Mouse (Mus musculus): ENCODE data around the gene Diaph2. TPM values are rescaled to one million over a fixed set of nuclear protein-coding genes. Genes with fewer than 3 reads are reported as not detected.
"Not testable (repeated sequence)": the region's sequence is repeated elsewhere in the genome, so short reads cannot be mapped to it uniquely, and the experiment has no call there.

The Diaph2 gene
- polyA plus RNA-seq, 1 experiment, result 13.2 TPM

DNA sequence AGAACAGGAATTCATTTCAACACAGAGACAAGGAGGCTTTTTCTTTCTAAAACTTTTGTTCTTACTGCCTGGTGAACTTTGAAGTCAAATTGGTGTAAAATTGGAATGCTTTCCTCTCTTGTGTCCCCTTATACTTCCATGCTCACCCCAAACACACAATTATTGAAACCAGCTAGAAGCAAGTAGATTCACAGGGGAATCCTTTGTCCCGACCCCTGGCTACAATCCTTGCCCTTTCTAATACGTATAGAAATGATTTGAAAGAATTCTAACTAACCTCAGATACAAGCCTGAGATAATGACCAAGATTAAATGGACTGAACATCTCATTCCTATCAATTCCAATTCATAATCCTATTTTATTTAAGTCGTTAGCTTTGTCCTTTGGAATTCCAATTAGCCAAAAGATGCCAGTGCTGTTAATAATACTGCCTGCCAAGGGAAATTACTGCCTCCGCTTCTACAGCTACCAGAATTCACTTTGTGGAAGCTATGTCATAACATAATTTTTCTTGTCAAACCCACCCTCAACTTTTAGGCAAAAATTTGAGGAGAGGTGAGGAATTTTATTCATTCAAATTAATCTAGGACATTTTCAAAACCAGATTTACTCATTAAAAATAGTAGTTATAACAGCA lies 644.1 kb downstream of the Diaph2 start:
- Histone ChIP-seq H3K4me3 (replicated peaks; ENCODE audit: control insufficient read depth, low read depth, low read length) (no peak overlapping the region), H3K4me1 (ENCODE audit: control insufficient read depth, insufficient read depth, low read length) (no peaks in the 10 kb centered on the region), H3K27ac (ENCODE audit: control insufficient read depth, insufficient read depth, low read depth, low read length, poor library complexity) (no peak overlapping the region)
- TF ChIP-seq CTCF (IDR thresholded peaks at IDR 0.05; ENCODE audit: control insufficient read depth, insufficient read depth, low read length) (no peak), POLR2A (IDR thresholded peaks at IDR 0.05; ENCODE audit: borderline replicate concordance, control insufficient read depth, low read depth, low read length) (no peak)
- WGBS, result 78% methylated on average over 4 of the region's 4 CpGs

DNA sequence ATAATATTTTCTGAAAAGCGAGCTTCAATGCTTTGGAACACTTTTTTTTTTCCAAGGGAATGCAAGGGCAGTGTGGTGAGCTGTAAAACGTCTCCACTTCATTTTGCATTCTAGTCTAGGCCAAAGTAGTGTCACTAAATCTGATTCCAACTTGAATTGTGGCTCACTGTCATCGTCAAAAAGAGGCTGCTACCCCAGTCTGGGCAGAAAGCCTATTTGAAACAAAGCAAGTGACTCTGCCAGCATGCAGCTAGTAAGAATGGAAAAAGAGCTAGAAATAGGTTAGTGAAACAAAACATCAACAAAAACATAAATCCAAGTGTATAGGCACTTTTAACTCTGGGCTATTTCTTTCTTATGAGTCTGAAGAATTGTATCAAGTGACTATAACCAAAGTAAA lies 653.7 kb downstream of the Diaph2 start:
- TF ChIP-seq POLR2A (IDR thresholded peaks at IDR 0.05; ENCODE audit: borderline replicate concordance, control insufficient read depth, low read depth, low read length), result no peak
- no peak for TF ChIP-seq CTCF (IDR thresholded peaks at IDR 0.05; ENCODE audit: control insufficient read depth, insufficient read depth, low read length)
- WGBS, result 74% methylated on average over 3 of the region's 3 CpGs
- Histone ChIP-seq H3K4me1 (ENCODE audit: control insufficient read depth, insufficient read depth, low read length) (no peaks in the 10 kb centered on the region), H3K4me3 (replicated peaks; ENCODE audit: control insufficient read depth, low read depth, low read length) (no peak overlapping the region), H3K27ac (ENCODE audit: control insufficient read depth, insufficient read depth, low read depth, low read length, poor library complexity) (no peak overlapping the region)

DNA sequence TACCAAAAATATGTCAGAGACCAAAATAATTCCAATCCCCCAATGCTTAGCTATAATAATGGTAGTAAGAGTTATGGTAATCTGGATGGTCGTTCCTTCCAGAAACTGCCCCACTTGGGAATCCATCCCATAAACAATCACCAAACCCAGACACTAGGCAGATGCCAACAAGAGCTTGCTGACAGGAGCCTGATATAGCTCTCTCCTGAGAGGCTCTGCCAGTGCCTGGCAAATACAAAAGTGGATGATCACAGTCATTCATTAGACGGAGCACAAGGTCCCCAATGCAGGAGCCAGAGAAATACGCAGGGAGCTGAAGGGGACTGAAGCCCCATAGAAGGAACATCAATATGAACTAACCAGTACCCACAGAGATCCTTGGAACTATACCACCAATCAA lies 657.9 kb downstream of the Diaph2 start:
- 91% methylated on average over 3 of the region's 3 CpGs for WGBS
- not testable (repeated sequence) for H3K4me1 ChIP-seq (ENCODE audit: control insufficient read depth, insufficient read depth, low read length); H3K27ac ChIP-seq (ENCODE audit: control insufficient read depth, insufficient read depth, low read depth, low read length, poor library complexity); H3K4me3 ChIP-seq (replicated peaks; ENCODE audit: control insufficient read depth, low read depth, low read length)

DNA sequence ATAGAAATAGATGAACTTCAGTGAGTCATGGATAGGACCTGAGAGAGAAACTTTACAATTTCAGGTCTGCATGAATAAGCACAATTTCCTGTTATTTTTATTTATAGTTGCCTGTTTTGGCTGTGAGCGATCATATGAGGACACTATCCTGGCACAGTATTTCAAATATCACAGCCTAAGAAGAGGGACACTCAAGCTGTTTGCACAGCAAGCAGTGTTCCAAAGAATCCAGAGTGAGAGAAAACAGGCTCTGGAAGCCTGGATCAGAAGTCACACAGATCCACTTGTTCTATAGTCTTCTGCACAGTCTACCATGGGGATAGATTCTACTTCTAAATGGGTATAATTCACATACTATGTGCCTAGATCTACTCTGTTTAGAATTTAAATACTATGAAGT lies 659.4 kb downstream of the Diaph2 start:
- no peak overlapping the region for H3K27ac ChIP-seq (ENCODE audit: control insufficient read depth, insufficient read depth, low read depth, low read length, poor library complexity)
- no peak overlapping the region for H3K4me3 ChIP-seq (replicated peaks; ENCODE audit: control insufficient read depth, low read depth, low read length)
- no peaks in the 10 kb centered on the region for H3K4me1 ChIP-seq (ENCODE audit: control insufficient read depth, insufficient read depth, low read length)
- TF ChIP-seq CTCF (IDR thresholded peaks at IDR 0.05; ENCODE audit: control insufficient read depth, insufficient read depth, low read length) (no peak), POLR2A (IDR thresholded peaks at IDR 0.05; ENCODE audit: borderline replicate concordance, control insufficient read depth, low read depth, low read length) (no peak)
- 76% methylated on average over 1 of the region's 1 CpGs for WGBS

DNA sequence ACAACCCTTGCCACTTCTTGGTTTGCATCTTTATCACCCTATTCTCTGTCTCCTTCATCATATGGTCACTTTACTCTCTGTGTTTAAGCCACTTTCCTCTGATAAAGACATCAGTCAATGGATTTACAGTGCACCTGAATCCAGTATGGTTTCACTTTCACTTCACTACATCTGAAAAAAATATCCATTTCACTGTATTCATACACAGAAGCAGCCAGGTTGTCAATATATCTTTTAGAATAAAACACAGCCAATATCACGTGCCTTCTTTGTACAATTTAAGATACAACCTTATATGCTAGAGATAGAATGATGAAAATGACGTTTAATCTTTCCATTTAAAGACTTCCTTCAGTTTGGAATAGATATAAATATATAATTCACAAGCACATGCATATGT lies 673.6 kb downstream of the Diaph2 start:
- H3K4me1 ChIP-seq (ENCODE audit: control insufficient read depth, insufficient read depth, low read length), result no peaks in the 10 kb centered on the region
- H3K27ac ChIP-seq (ENCODE audit: control insufficient read depth, insufficient read depth, low read depth, low read length, poor library complexity), result no peak overlapping the region
- TF ChIP-seq CTCF (IDR thresholded peaks at IDR 0.05; ENCODE audit: control insufficient read depth, insufficient read depth, low read length) (no peak), POLR2A (IDR thresholded peaks at IDR 0.05; ENCODE audit: borderline replicate concordance, control insufficient read depth, low read depth, low read length) (no peak)
- WGBS, result 79% methylated on average over 2 of the region's 2 CpGs
- no peak overlapping the region for H3K4me3 ChIP-seq (replicated peaks; ENCODE audit: control insufficient read depth, low read depth, low read length)

DNA sequence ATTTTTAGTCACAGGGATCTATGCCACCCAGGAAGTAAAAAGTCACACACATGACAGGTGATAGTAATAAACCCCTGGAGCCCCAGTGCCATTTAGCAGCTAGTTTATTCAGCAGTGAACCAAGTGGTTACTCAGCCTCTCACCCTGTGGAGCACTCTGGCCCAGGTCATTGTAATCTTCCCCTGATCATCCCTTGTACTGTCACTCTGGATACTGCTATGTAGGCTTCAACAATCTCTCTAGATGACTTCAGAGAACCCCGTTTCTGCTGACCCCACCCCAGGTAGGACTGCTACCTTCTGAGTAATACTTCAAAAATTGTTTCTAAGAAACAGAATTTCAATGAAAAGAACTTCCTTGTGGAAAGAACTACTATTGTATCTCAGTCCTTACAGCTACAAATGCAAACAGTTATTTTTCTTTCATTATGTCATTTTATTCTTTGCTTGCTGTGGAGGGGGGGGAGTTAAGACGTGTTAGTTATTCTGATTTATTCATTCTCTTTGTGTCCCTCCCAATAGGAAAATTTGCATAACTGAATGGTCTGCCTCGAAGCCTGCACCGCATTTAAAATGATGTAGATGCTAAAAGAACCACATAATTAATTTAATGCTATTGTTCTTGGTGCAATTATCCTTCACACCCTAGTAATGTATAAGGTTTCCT lies 702.4 kb downstream of the Diaph2 start:
- WGBS, result 78% methylated on average over 4 of the region's 4 CpGs

DNA sequence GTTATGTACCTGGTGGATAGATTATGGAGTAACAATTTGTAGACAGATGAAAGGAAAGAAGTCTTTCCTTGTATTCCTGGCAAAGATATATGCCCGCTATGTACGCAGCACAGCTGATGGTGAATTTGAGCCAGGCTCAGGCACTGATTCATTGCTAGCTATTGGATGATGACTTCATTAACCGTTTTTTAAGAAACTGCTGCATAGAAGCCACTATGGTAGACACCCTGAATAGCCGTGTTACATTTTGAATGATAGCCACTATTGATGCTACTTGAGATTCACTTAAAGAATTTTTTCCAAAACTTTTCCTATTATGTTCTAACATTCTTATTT lies 702.9 kb downstream of the Diaph2 start:
- 82% methylated on average over 4 of the region's 4 CpGs for WGBS
- Histone ChIP-seq H3K4me3 (replicated peaks; ENCODE audit: control insufficient read depth, low read depth, low read length) (no peak overlapping the region), H3K4me1 (ENCODE audit: control insufficient read depth, insufficient read depth, low read length) (no peaks in the 10 kb centered on the region), H3K27ac (ENCODE audit: control insufficient read depth, insufficient read depth, low read depth, low read length, poor library complexity) (no peak overlapping the region)
- TF ChIP-seq POLR2A (IDR thresholded peaks at IDR 0.05; ENCODE audit: borderline replicate concordance, control insufficient read depth, low read depth, low read length) (no peak), CTCF (IDR thresholded peaks at IDR 0.05; ENCODE audit: control insufficient read depth, insufficient read depth, low read length) (no peak)

More for the DNA sequence above, 702.4 kb downstream of the Diaph2 start:
- Histone ChIP-seq H3K4me1 (ENCODE audit: control insufficient read depth, insufficient read depth, low read length) (no peaks in the 10 kb centered on the region), H3K27ac (ENCODE audit: control insufficient read depth, insufficient read depth, low read depth, low read length, poor library complexity) (no peak overlapping the region), H3K4me3 (replicated peaks; ENCODE audit: control insufficient read depth, low read depth, low read length) (no peak overlapping the region)
- TF ChIP-seq CTCF (IDR thresholded peaks at IDR 0.05; ENCODE audit: control insufficient read depth, insufficient read depth, low read length) (no peak), POLR2A (IDR thresholded peaks at IDR 0.05; ENCODE audit: borderline replicate concordance, control insufficient read depth, low read depth, low read length) (no peak)

DNA sequence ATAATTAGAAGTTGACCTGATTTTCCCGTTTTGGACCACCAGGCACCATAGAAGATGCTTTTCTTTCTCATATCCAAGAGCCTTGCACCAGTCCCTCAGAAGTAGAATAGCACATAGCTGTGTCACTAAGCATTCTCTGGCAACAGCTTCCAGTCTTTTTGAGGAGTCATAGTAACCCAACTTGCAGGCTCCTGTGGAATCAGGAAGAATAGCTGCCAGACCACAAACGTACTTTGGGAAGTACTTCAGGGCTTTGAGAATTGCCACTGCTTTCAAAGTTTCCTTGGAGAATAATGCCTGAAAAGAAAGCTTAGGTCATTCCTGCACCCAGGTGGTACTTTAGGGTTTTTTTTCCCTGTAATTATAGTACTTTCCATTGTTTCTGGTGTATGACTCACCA lies 723.6 kb downstream of the Diaph2 start:
- no peak overlapping the region for H3K27ac ChIP-seq (ENCODE audit: control insufficient read depth, insufficient read depth, low read depth, low read length, poor library complexity)
- no peak for TF ChIP-seq CTCF (IDR thresholded peaks at IDR 0.05; ENCODE audit: control insufficient read depth, insufficient read depth, low read length)
- TF ChIP-seq POLR2A (IDR thresholded peaks at IDR 0.05; ENCODE audit: borderline replicate concordance, control insufficient read depth, low read depth, low read length), result no peak
- WGBS, result 45% methylated on average over 2 of the region's 2 CpGs
- H3K4me3 ChIP-seq (replicated peaks; ENCODE audit: control insufficient read depth, low read depth, low read length), result no peak overlapping the region
- H3K4me1 ChIP-seq (ENCODE audit: control insufficient read depth, insufficient read depth, low read length), result no peaks in the 10 kb centered on the region

DNA sequence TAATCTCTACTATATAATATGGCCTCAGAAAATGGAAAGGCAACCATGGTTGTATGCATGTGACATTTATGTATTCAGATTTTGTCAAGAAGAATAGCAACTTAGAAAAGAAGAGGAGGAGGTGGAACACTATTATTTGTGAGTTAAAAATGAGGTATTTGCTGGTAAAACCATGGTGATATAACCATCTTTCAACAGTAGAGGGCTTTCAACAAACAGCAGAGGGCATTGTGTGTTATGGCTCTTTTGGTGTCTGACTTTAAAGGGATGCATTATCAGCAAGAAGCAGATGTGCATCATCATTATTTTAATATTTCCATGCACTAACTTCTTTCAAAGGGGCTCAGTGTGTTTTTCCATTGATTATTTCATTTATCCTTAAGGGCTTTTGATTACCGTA lies 731.3 kb downstream of the Diaph2 start:
- Histone ChIP-seq H3K4me3 (replicated peaks; ENCODE audit: control insufficient read depth, low read depth, low read length) (no peak overlapping the region), H3K27ac (ENCODE audit: control insufficient read depth, insufficient read depth, low read depth, low read length, poor library complexity) (no peak overlapping the region), H3K4me1 (ENCODE audit: control insufficient read depth, insufficient read depth, low read length) (no peaks in the 10 kb centered on the region)
- TF ChIP-seq CTCF (IDR thresholded peaks at IDR 0.05; ENCODE audit: control insufficient read depth, insufficient read depth, low read length) (no peak), POLR2A (IDR thresholded peaks at IDR 0.05; ENCODE audit: borderline replicate concordance, control insufficient read depth, low read depth, low read length) (no peak)
- 89% methylated on average over 1 of the region's 1 CpGs for whole genome bisulfite sequencing

All from bone marrow, adult 2 months (tissue).